Mouse (Mus musculus) stomach, embryonic 15.5 days (tissue): ENCODE measurements around the gene Cnn2. TPM values are rescaled to one million over a fixed set of nuclear protein-coding genes. Genes with fewer than 3 reads are reported as not detected.

ENCODE experiments used
- ATAC-seq: fragments of 200-750 bp; cut with Nextera tagmentation; 2 replicates; pipeline ENCODE4 v1.8.0; 2017; ENCODE audit warnings: low read depth, moderate number of reproducible peaks, moderate TSS enrichment; ENCODE audit not compliant: insufficient read depth, low FRiP score
- H3K27ac ChIP-seq: fragments of 300-500 bp; sonication (generic); 2 replicates; pipeline ENCODE4 v1.5.1; 2015; ENCODE audit warnings: mild to moderate bottlenecking, inconsistent platforms
- H3K27me3 ChIP-seq: fragments of 300-500 bp; sonication (generic); replicated peaks from 2 replicates; pipeline ENCODE4 v1.6.1; 2015; ENCODE audit warnings: inconsistent platforms
- H3K36me3 ChIP-seq: fragments of 300-500 bp; sonication (generic); 2 replicates; pipeline ENCODE4 v1.6.1; 2015; ENCODE audit warnings: inconsistent platforms
- H3K4me1 ChIP-seq: fragments of 300-500 bp; sonication (generic); 2 replicates; pipeline ENCODE4 v1.6.1; 2015; ENCODE audit warnings: inconsistent platforms
- H3K4me2 ChIP-seq: fragments of 300-500 bp; sonication (generic); 2 replicates; pipeline ENCODE4 v1.6.1; 2015; ENCODE audit warnings: mild to moderate bottlenecking, inconsistent platforms
- H3K4me3 ChIP-seq: fragments of 300-500 bp; sonication (generic); replicated peaks from 2 replicates; pipeline ENCODE4 v1.5.1; 2015; ENCODE audit warnings: inconsistent platforms
- H3K9ac ChIP-seq: fragments of 300-500 bp; sonication (generic); 2 replicates; pipeline ENCODE4 v1.6.1; 2015; ENCODE audit warnings: inconsistent platforms
- H3K9me3 ChIP-seq: fragments of 300-500 bp; sonication (generic); 2 replicates; pipeline ENCODE4 v1.6.1; 2016; ENCODE audit warnings: inconsistent platforms
- WGBS: fragments of 180-500 bp; shearing (Covaris S2); methylation state at CpG from one replicate; pipeline ENCODE4 v1.1.7; 2015; 5-methylcytosine and 5-hydroxymethylcytosine counted together
- polyA plus RNA-seq: library from polyadenylated mRNA; unstranded; fragments of >200 nt; fragmentation: Nextera tagmentation; extraction: Ambion mirVana; gene quantifications from 2 replicates; pipeline ENCODE4 v1.2.1, GENCODE M21; 2015

Cnn2 gene
- polyA plus RNA-seq: 274 and 279 TPM in 2 replicates

GRCm38 (mm10) chr10:79988506-79989271 is at the start of gene Cnn2:
TSS of gene Cnn2 (plus strand) at chr10:79988584.
- Histone ChIP-seq H3K4me3 (peak within 1 kb of the TSS; percentile 63), H3K36me3 (peaks cover 27% of the 10 kb centered on the region), H3K9ac (peak within 1 kb of the TSS; percentile 76), H3K27me3 (no peaks in the 10 kb centered on the region), H3K27ac (peak within 1 kb of the TSS; percentile 99), H3K4me1 (peaks cover 39% of the 10 kb centered on the region), H3K9me3 (no peaks in the 10 kb centered on the region), H3K4me2 (peak within 1 kb of the TSS; percentile 85)
- ATAC-seq: peak; percentile 5; the same call in 1 of the 2 replicates
- WGBS: under 1% methylated on average over 59 of the region's 59 CpGs

GRCm38 (mm10) chr10:79940749-79941148 is 47.6 kb upstream of the Cnn2 start:
- H3K36me3 ChIP-seq: peaks cover 5% of the 10 kb centered on the region; the same call in 1 of the 2 replicates
- H3K4me1 ChIP-seq: peaks cover 44% of the 10 kb centered on the region
- no peaks in the 10 kb centered on the region for H3K27me3 ChIP-seq
- H3K9me3 ChIP-seq: no peaks in the 10 kb centered on the region
- H3K4me2 ChIP-seq: no peak overlapping the region
- no peak overlapping the region for H3K4me3 ChIP-seq
- no peak for ATAC-seq
- H3K27ac ChIP-seq: no peak overlapping the region
- 52% methylated on average over 7 of the region's 7 CpGs for WGBS
- H3K9ac ChIP-seq: no peak overlapping the region

- H3K4me3 ChIP-seq: no peak overlapping the region
- H3K9ac ChIP-seq: no peak overlapping the region
- no peaks in the 10 kb centered on the region for H3K27me3 ChIP-seq
- H3K9me3 ChIP-seq: no peaks in the 10 kb centered on the region
- H3K27ac ChIP-seq: peak overlapping the region; percentile 86
- H3K36me3 ChIP-seq: peaks cover 5% of the 10 kb centered on the region
- H3K4me2 ChIP-seq: no peak overlapping the region
- 79% methylated on average over 1 of the region's 1 CpGs for WGBS
- H3K4me1 ChIP-seq: peaks cover 42% of the 10 kb centered on the region
- ATAC-seq: no peak
Measured at GRCm38 (mm10) chr10:79942988-79943387, 45.4 kb upstream of the Cnn2 start.

- H3K9ac ChIP-seq: no peak overlapping the region
- H3K27me3 ChIP-seq: no peaks in the 10 kb centered on the region
- no peaks in the 10 kb centered on the region for H3K9me3 ChIP-seq
- peaks cover 42% of the 10 kb centered on the region for H3K4me1 ChIP-seq
- H3K36me3 ChIP-seq: peaks cover 5% of the 10 kb centered on the region
- H3K4me3 ChIP-seq: no peak overlapping the region
- H3K27ac ChIP-seq: peak overlapping the region; percentile 86
- WGBS: 58% methylated on average over 9 of the region's 9 CpGs
- H3K4me2 ChIP-seq: 0 out of 2 replicates have a peak overlapping the region, but pooled peaks have one; percentile 19
- ATAC-seq: peak; percentile 66
Measured at GRCm38 (mm10) chr10:79943471-79943901, 44.9 kb upstream of the Cnn2 start.

- no peaks in the 10 kb centered on the region for H3K9me3 ChIP-seq
- no peaks in the 10 kb centered on the region for H3K27me3 ChIP-seq
- peak overlapping the region; percentile 86 for H3K27ac ChIP-seq
- WGBS: 31% methylated on average over 16 of the region's 16 CpGs
- peak; percentile 71 for ATAC-seq
- H3K36me3 ChIP-seq: peaks cover 26% of the 10 kb centered on the region
- H3K4me2 ChIP-seq: peak overlapping the region; percentile 40
- H3K4me1 ChIP-seq: peaks cover 42% of the 10 kb centered on the region
- H3K4me3 ChIP-seq: 0 out of 2 replicates have a peak overlapping the region, but pooled peaks have one; percentile 3
- no peak overlapping the region for H3K9ac ChIP-seq
Measured at GRCm38 (mm10) chr10:79945507-79946234, 42.7 kb upstream of the Cnn2 start.

GRCm38 (mm10) chr10:79946752-79947322 is 41.5 kb upstream of the Cnn2 start:
- peaks cover 42% of the 10 kb centered on the region for H3K4me1 ChIP-seq
- peak overlapping the region; percentile 40 for H3K4me2 ChIP-seq
- H3K27ac ChIP-seq: peak overlapping the region; percentile 86
- ATAC-seq: peak; percentile 41
- peak overlapping the region; percentile 4; the same call in 1 of the 2 replicates for H3K9ac ChIP-seq
- H3K27me3 ChIP-seq: no peaks in the 10 kb centered on the region
- H3K36me3 ChIP-seq: peaks cover 34% of the 10 kb centered on the region
- 21% methylated on average over 7 of the region's 7 CpGs for WGBS
- H3K9me3 ChIP-seq: no peaks in the 10 kb centered on the region
- peak overlapping the region; percentile 16 for H3K4me3 ChIP-seq

GRCm38 (mm10) chr10:79947502-79947901 is 40.9 kb upstream of the Cnn2 start:
- Histone ChIP-seq H3K9me3 (no peaks in the 10 kb centered on the region), H3K9ac (no peak overlapping the region), H3K27ac (peak overlapping the region; percentile 86; the same call in 1 of the 2 replicates), H3K27me3 (no peaks in the 10 kb centered on the region), H3K4me3 (no peak overlapping the region), H3K36me3 (peaks cover 31% of the 10 kb centered on the region), H3K4me2 (peak overlapping the region; percentile 40; the same call in 1 of the 2 replicates), H3K4me1 (peaks cover 42% of the 10 kb centered on the region)
- 50% methylated on average over 6 of the region's 6 CpGs for WGBS
- no peak for ATAC-seq

GRCm38 (mm10) chr10:79949873-79950272 is 38.5 kb upstream of the Cnn2 start:
- Histone ChIP-seq H3K27ac (no peak overlapping the region), H3K36me3 (peaks cover 37% of the 10 kb centered on the region), H3K9me3 (no peaks in the 10 kb centered on the region), H3K4me1 (peaks cover 28% of the 10 kb centered on the region), H3K9ac (no peak overlapping the region), H3K27me3 (no peaks in the 10 kb centered on the region), H3K4me3 (no peak overlapping the region), H3K4me2 (no peak overlapping the region)
- WGBS: 72% methylated on average over 4 of the region's 4 CpGs
- no peak for ATAC-seq

- no peak for ATAC-seq
- H3K9ac ChIP-seq: no peak overlapping the region
- H3K27me3 ChIP-seq: no peaks in the 10 kb centered on the region
- no peak overlapping the region for H3K27ac ChIP-seq
- no peak overlapping the region for H3K4me3 ChIP-seq
- H3K4me2 ChIP-seq: no peak overlapping the region
- peaks cover 20% of the 10 kb centered on the region for H3K4me1 ChIP-seq
- peaks cover 37% of the 10 kb centered on the region for H3K36me3 ChIP-seq
- WGBS: 84% methylated on average over 18 of the region's 18 CpGs
- H3K9me3 ChIP-seq: no peaks in the 10 kb centered on the region
Measured at GRCm38 (mm10) chr10:79950661-79951060, 37.7 kb upstream of the Cnn2 start.

- H3K27me3 ChIP-seq: no peaks in the 10 kb centered on the region
- no peak for ATAC-seq
- H3K36me3 ChIP-seq: peaks cover 32% of the 10 kb centered on the region
- H3K9ac ChIP-seq: no peak overlapping the region
- H3K4me1 ChIP-seq: peaks cover 5% of the 10 kb centered on the region; the same call in 1 of the 2 replicates
- H3K4me2 ChIP-seq: no peak overlapping the region
- no peak overlapping the region for H3K27ac ChIP-seq
- H3K9me3 ChIP-seq: no peaks in the 10 kb centered on the region
- H3K4me3 ChIP-seq: no peak overlapping the region
- 83% methylated on average over 6 of the region's 6 CpGs for WGBS
Measured at GRCm38 (mm10) chr10:79953946-79954345, 34.4 kb upstream of the Cnn2 start.

- H3K4me1 ChIP-seq: peaks cover 7% of the 10 kb centered on the region
- 70% methylated on average over 9 of the region's 9 CpGs for WGBS
Measured at GRCm38 (mm10) chr10:79955691-79956090, 32.7 kb upstream of the Cnn2 start.

More at GRCm38 (mm10) chr10:79955691-79956090, 32.7 kb upstream of the Cnn2 start:
- Histone ChIP-seq H3K27me3 (no peaks in the 10 kb centered on the region), H3K9ac (no peak overlapping the region), H3K27ac (no peak overlapping the region), H3K9me3 (no peaks in the 10 kb centered on the region), H3K4me2 (no peak overlapping the region), H3K4me3 (no peak overlapping the region), H3K36me3 (peaks cover 15% of the 10 kb centered on the region)
- no peak for ATAC-seq
